Mouse (Mus musculus) heart, postnatal 0 days (tissue): ENCODE measurements at regions not wholly inside any gene's neighbourhood (a gene's known extent, or its start where the extent isn't known, plus 50 kb on each side); places are given as distances from the start of the nearest gene placed in this dataset.

Source experiments
- ATAC-seq: fragments of 200-750 bp; cut with Nextera tagmentation; 2 replicates; pipeline ENCODE4 v1.8.0; 2017; ENCODE audit warnings: low read depth, moderate number of reproducible peaks, moderate library complexity; ENCODE audit not compliant: insufficient read depth
- DNase-seq: peaks from one replicate; pipeline ENCODE4 v3.0.0-alpha.2; 2016; ENCODE audit warnings: low spot score
- H3K27ac ChIP-seq: fragments of 300-500 bp; sonication (generic); 2 replicates; pipeline ENCODE4 v1.5.1; 2014; ENCODE audit warnings: low read depth, mild to moderate bottlenecking
- H3K27me3 ChIP-seq: fragments of 300-500 bp; sonication (generic); 2 replicates; pipeline ENCODE4 v1.6.1; 2014; ENCODE audit warnings: low read length, mixed read lengths; ENCODE audit not compliant: control insufficient read depth, insufficient read depth
- H3K36me3 ChIP-seq: fragments of 300-500 bp; sonication (generic); replicated peaks from 2 replicates; pipeline ENCODE4 v1.6.1; 2014; ENCODE audit warnings: low read length, mixed read lengths; ENCODE audit not compliant: control insufficient read depth, insufficient read depth
- H3K4me1 ChIP-seq: fragments of 300-500 bp; sonication (generic); 2 replicates; pipeline ENCODE4 v1.6.1; 2014; ENCODE audit warnings: antibody characterized with exemption; ENCODE audit not compliant: control insufficient read depth, insufficient read depth
- H3K4me2 ChIP-seq: fragments of 300-500 bp; sonication (generic); 2 replicates; pipeline ENCODE4 v1.6.1; 2014; ENCODE audit warnings: low read depth, mild to moderate bottlenecking, low read length, moderate library complexity
- H3K4me3 ChIP-seq: fragments of 300-500 bp; sonication (generic); 2 replicates; pipeline ENCODE4 v1.5.1; 2014; ENCODE audit warnings: low read depth, low read length
- H3K9ac ChIP-seq: fragments of 300-500 bp; sonication (generic); replicated peaks from 2 replicates; pipeline ENCODE4 v1.6.1; 2014; ENCODE audit warnings: low read depth, low read length, mixed read lengths
- H3K9me3 ChIP-seq: fragments of 300-500 bp; sonication (generic); replicated peaks from 2 replicates; pipeline ENCODE4 v1.6.1; 2016; ENCODE audit warnings: low read length; ENCODE audit not compliant: control insufficient read depth
- CTCF ChIP-seq: IDR thresholded peaks from 2 replicates; pipeline ENCODE4 v1.5.1; 2016; ENCODE audit warnings: antibody characterized with exemption, control low read depth, low read depth
- EP300 ChIP-seq: IDR thresholded peaks from 2 replicates; pipeline ENCODE4 v1.6.1; 2016; ENCODE audit warnings: antibody characterized with exemption, low read depth
- WGBS: fragments of 180-500 bp; shearing (Covaris S2); extraction: QIAGEN DNeasy Blood & Tissue Kit; methylation state at CpG from one replicate; pipeline ENCODE4 v1.1.7; 2014; 5-methylcytosine and 5-hydroxymethylcytosine counted together

GRCm38 (mm10) chr4:142761577-142761976, 451.2 kb downstream of the Prdm2 start:
- no peak overlapping the region for H3K4me2 ChIP-seq
- ATAC-seq (no peak), DNase-seq (no peak)
- H3K4me3 ChIP-seq, result no peak overlapping the region
- WGBS, result 65% methylated on average over 8 of the region's 8 CpGs
- no peaks in the 10 kb centered on the region for H3K36me3 ChIP-seq
- no peak for TF ChIP-seq CTCF
- no peak for TF ChIP-seq EP300
- H3K4me1 ChIP-seq, result no peaks in the 10 kb centered on the region
- no peaks in the 10 kb centered on the region for H3K27me3 ChIP-seq
- H3K9ac ChIP-seq, result no peak overlapping the region
- 0 out of 2 replicates have a peak, but pooled peaks cover 3% of the 10 kb centered on the region for H3K9me3 ChIP-seq
- no peak overlapping the region for H3K27ac ChIP-seq

GRCm38 (mm10) chr4:142758102-142758501, 454.7 kb downstream of the Prdm2 start:
- WGBS, result 75% methylated on average over 3 of the region's 3 CpGs
- Histone ChIP-seq H3K4me3 (no peak overlapping the region), H3K27ac (no peak overlapping the region), H3K36me3 (no peaks in the 10 kb centered on the region), H3K4me1 (no peaks in the 10 kb centered on the region), H3K9me3 (no peaks in the 10 kb centered on the region), H3K9ac (no peak overlapping the region), H3K4me2 (no peak overlapping the region), H3K27me3 (no peaks in the 10 kb centered on the region)
- ATAC-seq (no peak), DNase-seq (no peak)
- TF ChIP-seq EP300 (no peak), CTCF (no peak)

- no peak overlapping the region; the same call in 1 of the 2 replicates for H3K27ac ChIP-seq
- no peaks in the 10 kb centered on the region for H3K9me3 ChIP-seq
- H3K36me3 ChIP-seq, result no peaks in the 10 kb centered on the region
- H3K4me2 ChIP-seq, result no peak overlapping the region
- TF ChIP-seq CTCF (no peak), EP300 (no peak)
- H3K4me3 ChIP-seq, result no peak overlapping the region
- no peak overlapping the region for H3K9ac ChIP-seq
- peak; percentile 24 for DNase-seq
- peak; percentile 70 for ATAC-seq
- no peaks in the 10 kb centered on the region for H3K4me1 ChIP-seq
- no peaks in the 10 kb centered on the region for H3K27me3 ChIP-seq
- WGBS, result 46% methylated on average over 6 of the region's 6 CpGs
These were observed 456.5 kb downstream of the Prdm2 start for GRCm38 (mm10) chr4:142756332-142756731.

- no peaks in the 10 kb centered on the region for H3K9me3 ChIP-seq
- TF ChIP-seq CTCF (no peak), EP300 (no peak)
- WGBS, result 60% methylated on average over 8 of the region's 8 CpGs
- H3K27ac ChIP-seq, result no peak overlapping the region
- no peak overlapping the region for H3K4me3 ChIP-seq
- H3K4me2 ChIP-seq, result no peak overlapping the region
- no peaks in the 10 kb centered on the region for H3K36me3 ChIP-seq
- H3K4me1 ChIP-seq, result no peaks in the 10 kb centered on the region
- no peak overlapping the region for H3K9ac ChIP-seq
- H3K27me3 ChIP-seq, result no peaks in the 10 kb centered on the region
- ATAC-seq (no peak), DNase-seq (no peak)
These were observed 462.9 kb downstream of the Prdm2 start for GRCm38 (mm10) chr4:142749918-142750317.

GRCm38 (mm10) chr4:142723554-142723907, 484.3 kb upstream of the Kazn start:
- DNase-seq, result no peak
- no peaks in the 10 kb centered on the region for H3K4me1 ChIP-seq
- H3K36me3 ChIP-seq, result no peaks in the 10 kb centered on the region
- no peaks in the 10 kb centered on the region for H3K27me3 ChIP-seq
- ATAC-seq, result no peak
- WGBS, result 62% methylated on average over 4 of the region's 4 CpGs
- H3K4me3 ChIP-seq, result no peak overlapping the region
- no peak overlapping the region for H3K9ac ChIP-seq
- TF ChIP-seq EP300, result no peak
- no peak for TF ChIP-seq CTCF
- H3K9me3 ChIP-seq, result no peaks in the 10 kb centered on the region
- H3K4me2 ChIP-seq, result no peak overlapping the region
- no peak overlapping the region for H3K27ac ChIP-seq

- no peaks in the 10 kb centered on the region for H3K36me3 ChIP-seq
- no peaks in the 10 kb centered on the region for H3K9me3 ChIP-seq
- H3K4me1 ChIP-seq, result no peaks in the 10 kb centered on the region
- TF ChIP-seq EP300 (no peak), CTCF (no peak)
- H3K9ac ChIP-seq, result no peak overlapping the region
- DNase-seq (no peak), ATAC-seq (no peak)
- no peak overlapping the region for H3K27ac ChIP-seq
- 40% methylated on average over 3 of the region's 3 CpGs for WGBS
- no peak overlapping the region for H3K4me3 ChIP-seq
- no peaks in the 10 kb centered on the region for H3K27me3 ChIP-seq
- H3K4me2 ChIP-seq, result no peak overlapping the region
These were observed 483.8 kb upstream of the Kazn start for GRCm38 (mm10) chr4:142722845-142723553.
